Mouse (Mus musculus): ENCODE results near the gene Dtx3.

DNA sequence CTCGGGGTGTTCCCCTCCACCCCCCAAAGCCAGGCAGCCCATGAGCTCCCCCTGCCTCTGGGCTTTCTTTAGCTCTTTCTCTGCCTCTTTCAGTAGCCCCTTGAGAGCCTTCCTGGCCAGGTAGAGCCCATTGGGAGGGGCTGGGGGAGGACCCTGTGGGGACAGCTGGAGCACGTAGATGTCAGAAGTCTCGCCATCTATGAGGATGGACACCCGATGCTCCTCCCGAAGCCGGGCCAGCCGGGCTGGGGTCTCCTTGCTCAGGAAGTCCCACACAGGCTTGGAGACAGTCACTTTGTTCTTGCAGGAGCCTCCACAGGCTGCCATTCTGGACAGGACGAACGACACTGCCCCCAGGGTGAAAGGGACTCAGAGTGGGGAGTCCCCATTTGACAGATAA is 2.5 kb downstream of the Dtx3 start:
- no peak for TF ChIP-seq CTCF (IDR thresholded peaks at IDR 0.05; ENCODE audit: insufficient read depth, low read length)
- no peak for TF ChIP-seq POLR2A (IDR thresholded peaks at IDR 0.05; ENCODE audit: borderline replicate concordance, extremely low read depth, low read depth, low read length)

Measured in lung, adult 2 months (tissue).